Mouse (Mus musculus) kidney, adult 10 weeks (tissue): Measurements from ENCODE around the gene Dedd2. TPM values are rescaled to one million over a fixed set of nuclear protein-coding genes. Genes with fewer than 3 reads are reported as not detected.

ENCODE experiments used
- polyA plus RNA-seq: library from polyadenylated mRNA; stranded (reverse); fragments of 350-450 nt; fragmentation: Illumina TruSeq; extraction: RNeasy Lipid Tissue Mini Kit (QIAGEN cat#74804); gene quantifications from one replicate; pipeline ENCODE4 v1.2.3, GENCODE M21; 2014; ENCODE audit warnings: low read depth, low replicate concordance

Gene Dedd2
- polyA plus RNA-seq, result 0.69 TPM

DNA sequence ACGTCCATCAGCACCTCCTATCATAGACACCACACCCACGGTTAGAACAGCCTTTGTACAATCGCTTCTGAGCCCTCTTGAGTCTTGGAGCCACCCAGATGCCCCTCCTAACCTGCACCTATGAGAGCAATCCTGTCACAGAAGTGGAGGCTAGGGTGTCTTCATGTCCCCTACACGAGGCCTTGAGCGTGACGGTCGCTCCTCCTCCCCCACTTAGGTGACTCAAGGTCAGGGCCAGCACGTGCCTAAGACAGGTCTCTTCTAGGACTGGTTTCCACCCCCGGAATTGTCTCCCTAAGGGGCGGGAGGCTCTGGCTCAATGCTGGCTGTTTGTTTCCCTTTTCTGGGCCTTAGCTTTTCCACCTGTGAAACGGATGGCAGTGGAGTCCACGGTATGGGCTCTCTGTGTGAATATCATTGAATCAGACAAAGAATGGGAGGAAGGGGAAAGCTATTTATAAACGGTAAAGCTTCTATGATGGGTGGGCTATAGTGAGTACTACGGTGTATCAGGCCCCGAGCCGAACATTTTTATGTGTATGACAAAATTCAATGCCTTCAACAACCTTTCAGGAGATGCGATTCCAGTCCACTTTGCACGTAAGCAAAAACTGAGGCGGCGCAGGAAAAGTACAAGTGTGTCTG, at the start of gene Dedd2:
Gene Dedd2, minus strand, starts transcription at position 159 of the 645 bp plus-strand sequence.

DNA sequence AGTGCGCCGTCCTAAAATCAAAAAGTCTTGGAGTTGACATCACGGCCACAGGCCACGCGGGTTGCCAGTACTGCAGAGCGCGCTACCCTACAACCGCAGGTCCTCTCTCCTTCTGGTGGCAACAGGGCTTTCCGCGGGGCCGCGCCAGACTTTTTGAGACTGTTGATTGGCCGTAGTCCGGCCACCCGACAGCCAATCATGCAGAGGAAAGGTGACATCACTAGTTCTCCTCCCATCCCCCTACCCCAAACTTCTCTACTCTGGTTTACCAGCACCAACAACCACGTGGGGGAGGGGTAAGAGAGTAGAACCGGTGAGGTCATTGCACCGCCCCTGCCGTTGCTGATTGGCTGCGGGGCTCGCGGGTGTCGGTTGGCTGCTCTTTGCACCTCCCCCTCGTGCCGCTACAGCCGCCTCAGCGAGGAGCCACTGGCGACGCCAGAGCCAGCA, 46.9 kb upstream of the Dedd2 start, which contains the start of gene Cic:
Gene Cic, plus strand, starts transcription at position 404 of the 450 bp plus-strand sequence.

DNA sequence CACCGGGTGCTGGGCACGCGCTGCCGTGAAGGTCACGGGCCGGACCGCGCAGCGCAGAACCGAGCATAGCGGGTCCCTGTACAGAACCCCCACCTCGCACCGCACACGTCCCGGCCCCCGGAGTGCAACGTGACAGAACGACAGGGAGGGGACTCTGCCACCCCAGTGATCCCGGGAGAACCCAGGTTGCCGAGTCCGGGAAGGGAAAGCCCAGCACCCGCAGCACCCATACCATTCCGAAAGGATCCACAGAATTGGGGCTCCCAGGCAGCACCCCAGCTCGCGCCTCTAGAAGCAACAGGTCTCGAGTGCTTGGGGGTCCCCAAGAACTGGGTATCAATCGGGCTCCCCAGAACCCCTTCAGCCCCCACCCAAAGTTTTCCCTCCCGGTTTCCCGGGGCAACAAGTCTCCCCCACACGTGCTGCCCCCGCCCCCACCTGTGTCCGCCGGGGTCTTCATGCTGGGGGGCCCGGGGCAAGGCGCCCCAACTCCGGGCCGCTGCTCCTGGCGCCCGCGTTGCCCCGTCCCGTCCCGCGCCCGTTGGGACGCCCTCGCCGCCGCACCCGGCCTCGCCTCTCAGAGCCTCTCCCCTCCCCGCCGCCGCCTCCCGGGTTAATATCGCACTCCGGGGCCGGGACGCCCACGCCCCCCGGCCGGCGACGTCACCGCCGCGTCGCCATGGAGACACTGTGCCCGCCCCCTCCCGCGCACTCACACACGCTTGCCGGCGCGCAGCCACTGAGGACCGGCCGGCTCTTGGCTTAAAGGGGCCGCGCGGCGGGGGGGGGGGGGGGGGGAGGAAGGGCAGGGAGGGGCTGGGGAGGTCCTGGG, 29.9 kb upstream of the Dedd2 start, which contains the start of gene Erf:
Gene Erf, minus strand, starts transcription at position 621 of the 832 bp plus-strand sequence.

DNA sequence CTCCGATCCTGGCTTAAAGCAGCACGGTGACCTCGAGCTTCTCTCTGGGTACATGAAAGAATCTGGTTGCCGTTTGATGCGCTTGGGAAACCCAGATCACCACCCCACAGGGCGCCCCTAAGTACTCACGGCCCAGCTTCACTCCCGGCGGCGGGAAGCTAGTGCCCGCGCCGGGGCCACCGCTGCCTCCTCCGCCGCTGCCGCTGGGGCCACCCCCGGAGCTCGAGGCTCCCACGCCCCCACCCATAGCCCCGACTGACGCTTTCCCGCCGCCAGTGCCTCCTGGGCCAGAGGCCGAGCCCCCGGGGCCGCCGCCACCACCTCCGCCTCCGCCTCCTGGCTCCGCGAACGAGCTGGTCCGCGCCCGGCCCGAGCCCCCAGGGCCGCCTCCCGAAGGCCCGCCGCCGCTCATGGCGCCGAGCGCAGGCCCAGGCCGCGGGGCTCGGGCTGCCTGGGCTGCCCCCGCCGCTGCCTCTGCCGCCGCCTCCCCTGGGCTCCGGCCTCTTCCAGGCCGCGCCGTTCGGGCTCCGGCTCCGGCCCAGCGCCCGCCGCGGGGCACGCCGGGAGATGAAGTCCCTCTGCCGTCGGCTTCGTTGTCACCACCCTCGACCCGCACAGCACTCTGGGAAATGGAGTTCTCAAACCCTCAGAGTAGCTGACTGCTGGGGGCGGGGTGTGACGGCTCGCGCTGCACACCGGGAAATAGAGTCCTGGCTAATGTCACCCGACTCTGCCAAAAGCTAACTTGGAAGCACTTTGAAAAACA, 17.0 kb upstream of the Dedd2 start, which contains the start of gene Gsk3a:
Gene Gsk3a, minus strand, starts transcription at position 603 of the 766 bp plus-strand sequence.

GRCm38 (mm10) chr7:25221102-25221883, 878 bp upstream of the Dedd2 start, which contains the start of gene Zfp526:
TSS of gene Zfp526 (plus strand) at chr7:25221425.

GRCm38 (mm10) chr7:25179606-25180161, 40.7 kb downstream of the Dedd2 start, which contains the start of gene Pou2f2:
TSS of gene Pou2f2 (minus strand) at chr7:25179726.

Other genes starting within 250 kb of the Dedd2 start
- not detected for gene Rabac1, start 247.9 kb downstream of the Dedd2 start, polyA plus RNA-seq
- gene Atp1a3, start 214.7 kb downstream of the Dedd2 start, polyA plus RNA-seq, result not detected
- not detected for gene Grik5, start 148.3 kb downstream of the Dedd2 start, polyA plus RNA-seq
- 0.61 TPM for gene Zfp574, start 148.0 kb downstream of the Dedd2 start, polyA plus RNA-seq
- gene Pou2f2, start 40.9 kb downstream of the Dedd2 start, polyA plus RNA-seq, result 0.20 TPM
- 0.69 TPM for gene Zfp526, start 810 bp upstream of the Dedd2 start, polyA plus RNA-seq
- gene Gsk3a, start 17.2 kb upstream of the Dedd2 start, polyA plus RNA-seq, result 7.7 TPM
- 1.3 TPM for gene Erf, start 30.1 kb upstream of the Dedd2 start, polyA plus RNA-seq
- gene Cic, start 47.1 kb upstream of the Dedd2 start, polyA plus RNA-seq, result 4.7 TPM
- gene Pafah1b3, start 77.4 kb upstream of the Dedd2 start, polyA plus RNA-seq, result 0.81 TPM
- not detected for gene Prr19, start 80.8 kb upstream of the Dedd2 start, polyA plus RNA-seq
- not detected for gene Tmem145, start 85.5 kb upstream of the Dedd2 start, polyA plus RNA-seq
- 1.0 TPM for gene Megf8, start 96.5 kb upstream of the Dedd2 start, polyA plus RNA-seq
- not detected for gene Cnfn, start 149.1 kb upstream of the Dedd2 start, polyA plus RNA-seq
- 0.49 TPM for gene Lipe, start 178.1 kb upstream of the Dedd2 start, polyA plus RNA-seq
- gene Cxcl17, start 192.3 kb upstream of the Dedd2 start, polyA plus RNA-seq, result not detected